Mouse (Mus musculus) gastrocnemius, adult 2 months (tissue): Measurements from ENCODE around the gene Irgc1. TPM values are rescaled to one million over a fixed set of nuclear protein-coding genes. Genes with fewer than 3 reads are reported as not detected.
A peak's percentile ranks its signal among the peaks of the same experiment; 100 is the strongest.

ENCODE experiments used
- DNase-seq: peaks from one replicate; pipeline ENCODE4 v3.0.0; 2022
- H3K27ac ChIP-seq: fragments of 200-600 bp; 2 replicates; pipeline ENCODE4 v1.8.1; 2022; ENCODE audit warnings: mild to moderate bottlenecking
- H3K4me3 ChIP-seq: fragments of 200-600 bp; 2 replicates; pipeline ENCODE4 v1.8.1; 2022; ENCODE audit warnings: mild to moderate bottlenecking, moderate library complexity
- CTCF ChIP-seq: fragments of 200-600 bp; IDR thresholded peaks from 2 replicates; pipeline ENCODE4 v1.8.1; 2022; ENCODE audit warnings: antibody characterized with exemption, mild to moderate bottlenecking, moderate library complexity
- intact Hi-C: fragments of 180-260 bp; cut with DNase I; formaldehyde crosslinking; loops from one replicate; pipeline ENCODE4 v1.15.1; 2025
- total RNA-seq, 2 experiments: library from RNA; stranded (reverse); gene quantifications; 2 replicates each; pipeline ENCODE4 v1.2.3; 2021

Gene Irgc1
- total RNA-seq, 2 experiments from 2014 or later = not detected

DNA sequence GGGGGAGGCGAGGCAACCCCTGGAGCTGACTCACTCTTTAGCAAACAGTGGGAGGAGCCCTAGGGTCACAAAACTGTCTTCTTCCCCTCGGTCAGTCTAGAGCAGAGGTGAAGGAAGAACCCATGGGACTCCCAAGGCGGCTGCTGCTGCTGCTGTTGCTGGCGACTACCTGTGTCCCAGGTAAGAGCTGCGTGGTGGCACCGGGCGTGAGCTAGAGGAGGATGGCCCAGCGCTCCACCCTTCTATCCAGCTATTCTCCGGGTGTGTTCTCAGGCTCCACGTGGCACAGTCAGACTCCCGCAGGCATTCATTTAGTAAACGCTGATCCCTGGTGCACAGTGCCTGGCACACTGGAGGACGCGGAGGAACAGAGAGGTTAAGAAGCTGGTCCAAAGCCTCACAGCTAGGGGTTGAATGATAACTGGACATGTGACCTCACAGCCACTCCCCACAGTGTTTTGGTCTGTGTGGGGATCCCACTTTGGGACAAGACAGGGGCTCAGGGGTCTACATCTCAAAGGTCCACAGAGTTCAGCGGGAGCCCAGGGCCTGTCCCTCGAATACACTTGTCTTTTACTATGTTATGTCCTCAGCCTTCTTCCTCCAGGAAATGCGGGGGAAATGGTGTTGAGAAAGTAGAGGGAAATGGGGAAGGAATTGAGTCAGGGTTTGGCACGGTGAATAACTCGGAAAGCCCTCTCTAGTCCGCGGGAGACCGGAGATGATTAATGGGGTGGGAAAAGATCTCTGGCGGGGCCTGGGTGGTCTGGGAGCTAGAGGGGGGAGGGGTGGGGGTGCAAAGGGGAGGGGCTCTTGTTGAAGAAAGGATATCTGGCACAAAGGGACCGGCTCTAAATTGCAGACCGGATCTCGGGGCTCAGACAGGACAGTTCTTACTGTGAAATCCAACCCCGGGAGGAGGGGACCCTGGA lies 10.6 kb upstream of the Irgc1 start, which contains the start of gene Plaur:
Gene Plaur, plus strand, starts transcription at position 97 of the 932 bp plus-strand sequence.
- no peak for DNase-seq
- H3K27ac ChIP-seq = peak within 1 kb of the TSS; percentile 75

DNA sequence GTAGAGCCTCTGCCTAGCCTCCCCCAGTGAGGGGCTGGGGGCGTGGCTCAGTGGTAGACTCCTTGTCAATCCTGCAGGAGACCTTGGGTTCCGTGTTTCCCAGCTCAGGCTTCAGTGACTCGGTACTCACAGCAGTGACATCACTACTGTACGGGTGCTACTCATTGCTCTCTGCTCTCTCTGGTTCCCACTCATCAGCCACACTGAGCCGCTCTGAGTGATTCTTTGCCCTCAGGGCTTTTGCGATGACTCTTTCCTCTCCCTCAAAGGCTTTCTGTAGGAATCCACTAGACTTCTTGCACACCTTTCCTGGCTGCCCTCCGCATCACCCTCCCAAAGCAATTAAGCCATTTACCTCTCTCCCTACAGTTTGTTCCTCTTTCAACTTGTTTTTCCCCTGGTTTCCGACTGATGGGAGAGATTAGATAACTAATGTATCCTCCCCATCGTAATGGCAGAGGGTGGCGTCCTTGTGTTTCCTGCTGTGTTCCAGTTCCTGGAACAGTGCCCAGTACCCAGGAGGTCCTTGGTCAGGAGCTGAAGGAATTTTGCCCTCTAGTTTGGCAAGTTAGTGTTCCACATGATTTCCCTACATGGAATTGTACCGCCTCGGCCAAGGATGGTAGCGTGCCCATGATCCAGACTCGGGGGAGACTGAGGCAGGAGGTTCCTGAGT lies 9.4 kb upstream of the Irgc1 start:
- intact Hi-C loops = no loop called here
- TF ChIP-seq CTCF = no peak
- no peak for DNase-seq
- H3K27ac ChIP-seq = peak overlapping the region; percentile 57
- no peak overlapping the region for H3K4me3 ChIP-seq

More for the DNA sequence above, 10.6 kb upstream of the Irgc1 start, which contains the start of gene Plaur:
- TF ChIP-seq CTCF = no peak
- H3K4me3 ChIP-seq = peak within 1 kb of the TSS; percentile 62
- intact Hi-C loops = no loop called here

DNA sequence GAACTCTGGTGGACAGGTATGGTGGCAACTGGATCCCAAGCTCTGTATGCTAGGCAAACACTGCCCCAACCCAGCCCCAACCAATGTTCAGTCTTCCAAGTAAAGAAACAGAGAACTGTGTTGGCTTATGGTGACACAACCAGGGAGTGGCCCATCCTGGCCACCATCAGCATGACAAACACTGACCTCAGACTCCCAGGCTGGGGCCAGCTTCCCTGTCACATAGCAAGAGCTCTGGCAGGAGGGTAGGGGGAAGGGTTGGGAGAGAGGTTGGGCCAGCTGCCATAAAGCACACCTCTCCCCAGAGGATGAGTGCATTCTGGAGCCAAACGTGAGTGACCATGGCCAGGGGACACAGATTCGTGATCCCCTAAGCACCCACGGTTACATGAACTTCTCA lies 7.7 kb upstream of the Irgc1 start:
- Histone ChIP-seq H3K27ac (peak overlapping the region; percentile 46), H3K4me3 (no peak overlapping the region)
- no peak for TF ChIP-seq CTCF
- intact Hi-C loops = no loop called here
- DNase-seq = peak; percentile 46

DNA sequence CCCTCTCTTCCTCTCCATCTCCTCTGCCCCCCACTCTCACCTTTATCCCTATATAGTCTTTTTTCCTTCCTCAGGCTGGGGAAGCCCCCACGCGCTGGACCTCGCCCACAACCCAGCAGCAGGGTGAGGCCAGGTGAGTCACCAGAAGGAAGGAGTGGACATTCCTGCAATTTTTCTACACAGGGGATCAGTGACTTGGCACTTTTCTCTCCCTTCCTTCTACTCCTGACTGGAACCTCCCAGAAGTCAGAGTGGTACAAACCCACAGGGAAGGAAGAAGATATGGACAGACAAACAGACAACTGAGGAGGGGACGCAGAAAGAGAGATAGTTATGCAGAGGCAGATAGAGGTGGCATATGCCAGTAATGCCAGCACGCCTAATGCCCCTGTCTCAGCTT lies 7.3 kb upstream of the Irgc1 start:
- intact Hi-C loops = no loop called here
- H3K27ac ChIP-seq = peak overlapping the region; percentile 46
- TF ChIP-seq CTCF = no peak
- H3K4me3 ChIP-seq = no peak overlapping the region
- no peak for DNase-seq

DNA sequence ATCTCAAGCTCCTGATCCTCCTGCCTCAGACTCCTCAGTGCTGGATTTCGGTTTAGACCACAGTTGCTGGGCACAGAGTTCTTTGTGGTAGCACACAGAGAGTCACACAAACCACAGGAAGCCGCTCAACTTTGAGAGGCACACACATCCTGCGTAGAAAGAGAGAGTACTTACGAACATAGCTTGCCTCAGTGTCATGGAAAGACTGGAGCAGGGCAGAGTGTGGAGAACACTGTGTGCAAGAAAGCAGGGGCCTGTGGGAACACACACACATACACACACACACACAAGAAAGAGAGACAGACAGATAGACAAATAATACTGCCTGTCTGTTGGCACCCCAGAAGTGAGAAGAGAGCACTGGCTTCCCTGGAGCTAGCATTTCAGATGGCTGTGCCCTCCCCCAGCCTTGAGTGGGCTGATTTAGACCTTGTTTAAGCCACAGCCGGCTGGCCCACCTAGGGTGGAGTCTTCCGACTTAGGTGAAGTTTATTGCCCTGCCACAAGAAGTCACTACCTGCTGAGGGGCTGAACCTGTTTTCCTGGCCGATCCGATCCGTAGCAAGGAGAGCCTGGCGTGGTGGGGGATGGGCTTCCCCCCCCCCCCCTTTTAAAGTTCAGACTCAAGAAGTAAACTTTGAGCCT lies 5.8 kb upstream of the Irgc1 start:
- H3K27ac ChIP-seq = peak overlapping the region; percentile 24; the same call in 1 of the 2 replicates
- no peak for DNase-seq
- no peak for TF ChIP-seq CTCF
- intact Hi-C loops = no loop called here
- no peak overlapping the region for H3K4me3 ChIP-seq

DNA sequence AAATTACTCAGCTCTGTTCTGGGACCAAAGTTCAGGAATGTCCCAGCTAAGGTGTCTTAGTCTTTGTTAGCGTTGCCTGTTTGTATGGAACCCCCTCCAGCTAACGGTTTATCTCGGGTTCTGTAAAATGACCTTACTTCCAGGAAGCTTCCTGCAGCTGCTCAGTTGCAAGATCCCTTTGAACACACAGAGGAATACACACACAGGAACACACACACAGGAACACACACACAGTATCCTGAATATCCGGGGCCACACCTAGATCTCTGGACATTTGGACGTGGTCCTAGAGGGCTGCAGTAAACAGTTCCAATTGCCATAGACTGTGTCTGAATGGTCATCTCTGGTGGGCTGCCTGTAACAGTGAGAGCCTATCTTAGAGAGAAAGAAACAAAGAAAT lies 3.6 kb upstream of the Irgc1 start:
- peak overlapping the region; percentile 74 for H3K27ac ChIP-seq
- intact Hi-C loops = no loop called here
- DNase-seq = no peak

DNA sequence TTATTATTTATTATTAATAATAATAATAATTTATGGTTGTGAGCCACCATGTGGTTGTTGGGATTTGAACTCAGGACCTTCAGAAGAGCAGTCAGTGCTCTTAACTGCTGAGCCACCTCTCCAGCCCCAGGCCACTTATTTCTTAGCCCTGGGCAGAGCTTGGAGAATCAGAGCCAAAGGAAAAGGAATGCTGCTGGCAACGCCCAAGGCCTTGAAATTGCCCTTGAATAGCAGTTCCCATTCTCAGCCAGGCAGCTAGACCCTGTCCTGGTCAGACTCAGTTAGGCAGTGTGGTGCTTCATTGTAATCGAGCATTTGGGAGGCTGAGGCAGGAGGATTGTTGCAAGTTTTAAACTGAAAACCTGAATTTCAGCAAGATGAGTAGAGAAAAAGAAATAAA lies 2.1 kb upstream of the Irgc1 start:
- TF ChIP-seq CTCF = no peak
- intact Hi-C loops = no loop called here
- Histone ChIP-seq H3K4me3 (no peak overlapping the region), H3K27ac (no peak overlapping the region)
- no peak for DNase-seq

More for the DNA sequence above, 3.6 kb upstream of the Irgc1 start:
- no peak for TF ChIP-seq CTCF
- H3K4me3 ChIP-seq = no peak overlapping the region

DNA sequence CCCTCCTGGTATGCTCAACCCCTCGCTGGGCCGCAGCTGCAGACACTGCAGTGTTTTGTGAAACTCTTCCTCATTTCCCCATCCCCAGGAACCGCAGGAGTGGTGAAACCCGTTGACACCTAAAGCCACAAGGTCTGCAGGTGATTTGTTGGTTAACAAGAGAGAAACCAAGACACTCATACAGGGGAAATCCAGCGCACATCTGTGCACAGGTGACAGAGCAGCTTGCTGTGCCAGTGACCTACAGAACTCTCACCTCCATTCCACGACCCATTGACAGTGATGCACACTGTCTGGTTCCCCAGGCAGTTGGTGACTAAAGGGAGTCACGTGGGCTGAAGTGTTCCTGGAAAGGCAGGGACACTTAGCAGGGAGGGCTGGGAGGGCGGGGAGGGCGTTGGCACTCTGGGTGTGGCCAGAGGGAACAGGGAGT lies 1.5 kb downstream of the Irgc1 start:
- no peak for DNase-seq
- no peak for TF ChIP-seq CTCF
- H3K27ac ChIP-seq = no peak overlapping the region
- intact Hi-C loops = no loop called here
- no peak overlapping the region for H3K4me3 ChIP-seq

DNA sequence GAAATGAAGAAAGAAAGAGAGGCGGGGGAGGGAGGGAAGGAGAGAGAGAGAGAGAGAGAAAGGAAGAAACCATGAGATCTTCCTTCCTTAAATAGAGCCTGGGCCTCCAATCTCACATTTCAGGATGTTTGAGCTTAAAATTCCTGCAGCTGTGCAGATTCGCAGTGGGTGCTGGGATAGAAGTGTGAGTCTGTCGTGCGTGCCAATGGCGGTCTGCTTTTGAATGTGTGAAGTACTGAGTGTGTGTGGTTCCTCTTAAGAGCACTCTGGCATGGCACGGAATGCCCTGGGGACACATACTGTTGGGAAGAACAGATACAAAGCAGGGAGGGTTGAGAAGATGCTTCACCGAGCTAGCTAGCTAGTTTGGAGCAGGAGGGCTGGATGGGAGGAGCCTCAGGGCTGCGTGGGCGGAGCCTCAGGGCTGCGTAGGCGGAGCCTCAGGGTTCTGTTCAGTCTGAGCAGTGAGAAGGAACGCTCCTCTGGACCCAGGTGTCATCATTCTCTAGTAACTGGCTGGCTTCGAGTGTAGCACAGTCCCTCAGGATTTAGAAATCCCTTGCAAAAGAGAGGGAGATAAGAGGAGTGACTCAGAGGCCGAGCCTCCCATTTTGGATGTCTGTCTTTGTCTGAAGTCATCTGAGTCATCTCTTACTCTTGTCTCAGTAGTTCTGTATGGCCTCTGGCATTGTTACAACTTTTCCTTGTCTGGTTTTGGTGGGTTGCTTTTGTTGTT lies 3.1 kb downstream of the Irgc1 start:
- DNase-seq = no peak
- H3K27ac ChIP-seq = no peak overlapping the region
- intact Hi-C loops = no loop called here
- H3K4me3 ChIP-seq = no peak overlapping the region
- no peak for TF ChIP-seq CTCF

DNA sequence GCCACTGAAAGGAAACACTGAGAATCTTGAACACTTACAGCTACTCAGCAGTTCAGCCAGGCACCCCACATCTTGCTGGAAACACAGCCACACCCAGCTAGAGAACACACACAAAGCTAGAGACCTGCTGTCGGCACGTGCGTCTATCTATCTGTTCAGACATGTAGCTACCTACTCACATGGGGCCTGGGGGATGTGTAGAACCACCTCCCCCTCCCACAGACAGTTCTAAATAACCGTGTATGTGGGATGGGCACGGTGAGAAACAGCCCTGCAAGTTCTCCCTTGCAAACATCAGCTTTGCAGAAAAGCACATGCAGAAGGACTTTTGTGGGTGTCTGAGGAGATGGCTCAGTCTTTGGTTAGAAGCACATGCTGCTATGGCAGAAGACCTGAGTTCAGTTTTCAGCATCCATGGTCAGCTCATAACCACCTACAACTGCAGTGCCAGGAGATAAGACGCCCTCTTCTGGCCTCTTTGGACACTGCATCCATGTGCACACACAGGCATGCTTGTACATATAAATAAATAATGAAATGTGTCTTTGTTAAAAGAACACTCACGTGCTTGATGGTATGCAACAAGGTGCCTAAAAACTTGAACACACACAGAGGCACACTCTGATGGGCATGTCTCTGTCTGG lies 5.3 kb downstream of the Irgc1 start:
- no peak for TF ChIP-seq CTCF
- no peak overlapping the region for H3K27ac ChIP-seq
- intact Hi-C loops = no loop called here

DNA sequence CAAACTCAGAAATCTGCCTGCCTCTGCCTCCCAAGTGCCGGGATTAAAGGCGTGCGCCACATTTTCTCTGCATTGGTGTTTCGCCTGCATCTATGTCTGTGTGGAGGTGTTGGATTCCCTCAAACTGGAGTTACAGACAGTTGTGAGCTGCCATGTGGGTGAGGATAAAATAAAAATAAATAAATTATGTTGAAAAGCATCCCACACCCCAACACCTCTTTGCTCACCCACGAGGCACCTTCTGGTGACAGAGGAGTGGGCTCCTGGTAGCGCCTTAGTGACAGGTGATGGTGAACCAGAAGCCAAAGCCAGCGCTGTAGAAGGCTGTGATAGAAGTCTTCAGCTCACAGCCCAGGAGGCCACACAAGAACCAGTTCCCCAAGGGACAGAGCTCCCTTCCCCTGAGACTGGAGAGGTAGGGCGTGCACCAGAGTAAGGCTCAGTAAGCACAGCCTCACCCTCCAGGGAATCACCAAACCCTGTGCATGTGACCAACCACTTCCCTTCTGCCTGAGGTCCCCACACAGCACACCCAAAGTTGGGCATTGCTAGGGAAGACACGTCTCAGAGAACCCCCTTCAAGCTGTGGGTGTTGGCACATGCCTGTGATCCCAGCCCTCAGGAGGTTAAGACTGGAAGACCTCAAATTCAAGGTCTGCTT lies 6.7 kb downstream of the Irgc1 start:
- H3K4me3 ChIP-seq = no peak overlapping the region
- TF ChIP-seq CTCF = no peak
- intact Hi-C loops = no loop called here

More for the DNA sequence above, 5.3 kb downstream of the Irgc1 start:
- no peak overlapping the region for H3K4me3 ChIP-seq
- no peak for DNase-seq

More for the DNA sequence above, 6.7 kb downstream of the Irgc1 start:
- no peak for DNase-seq
- H3K27ac ChIP-seq = no peak overlapping the region
